Mouse (Mus musculus) liver, adult 2 months (tissue): ENCODE results near the gene Tradd. TPM values are rescaled to one million over a fixed set of nuclear protein-coding genes. Genes with fewer than 3 reads are reported as not detected.

ENCODE experiments used
- DNase-seq: peaks from one replicate; pipeline ENCODE4 v3.0.0-alpha.2; 2011; ENCODE audit warnings: low read depth, low spot score; ENCODE audit errors: extremely low read depth
- H3K27ac ChIP-seq: fragments of 200-500 bp; replicated peaks from 2 replicates; pipeline ENCODE4 v1.5.1; 2012; ENCODE audit warnings: low read depth, mild to moderate bottlenecking, control low read depth, inconsistent platforms, low read length; ENCODE audit not compliant: insufficient read depth
- H3K27me3 ChIP-seq: fragments of 200-500 bp; 2 replicates; pipeline ENCODE4 v1.6.1; 2012; ENCODE audit warnings: mild to moderate bottlenecking, moderate library complexity, low read length, inconsistent platforms; ENCODE audit not compliant: control insufficient read depth, insufficient read depth
- H3K36me3 ChIP-seq: fragments of 200-500 bp; 2 replicates; pipeline ENCODE4 v1.6.1; 2012; ENCODE audit warnings: low read length, inconsistent platforms; ENCODE audit not compliant: control insufficient read depth, insufficient read depth
- H3K4me1 ChIP-seq: fragments of 200-500 bp; 2 replicates; pipeline ENCODE4 v1.6.1; 2011; ENCODE audit warnings: low read length; ENCODE audit not compliant: control insufficient read depth, insufficient read depth
- H3K4me3 ChIP-seq: fragments of 200-500 bp; 2 replicates; pipeline ENCODE4 v1.5.1; 2011; ENCODE audit warnings: low read depth, mild to moderate bottlenecking, control low read depth, low read length, moderate library complexity; ENCODE audit not compliant: insufficient read depth
- H3K79me2 ChIP-seq: fragments of 200-500 bp; 2 replicates; pipeline ENCODE4 v1.6.1; 2012; ENCODE audit warnings: inconsistent platforms, mild to moderate bottlenecking, low read length, moderate library complexity; ENCODE audit not compliant: control insufficient read depth, insufficient read depth
- H3K9ac ChIP-seq: fragments of 200-500 bp; 2 replicates; pipeline ENCODE4 v1.6.1; 2012; ENCODE audit warnings: low read depth, mild to moderate bottlenecking, control low read depth, inconsistent platforms, low read length
- CTCF ChIP-seq: fragments of 200-500 bp; IDR thresholded peaks from 2 replicates; pipeline ENCODE4 v1.5.1; 2011; ENCODE audit warnings: low read depth, low read length, control low read depth
- POLR2A ChIP-seq: fragments of 200-500 bp; IDR thresholded peaks from 2 replicates; pipeline ENCODE4 v1.6.1; 2011; ENCODE audit warnings: low read length, control low read depth; ENCODE audit not compliant: insufficient read depth; ENCODE audit errors: extremely low read depth
- WGBS: fragments of 180-500 bp; shearing (Covaris S2); methylation state at CpG from one replicate; pipeline ENCODE4 v1.1.7; 2018; 5-methylcytosine and 5-hydroxymethylcytosine counted together
- polyA plus RNA-seq: library from polyadenylated mRNA; depleted of rRNA; stranded (reverse); fragments of >200 nt; gene quantifications from 2 replicates; pipeline ENCODE4 v1.2.3, GENCODE M21; 2012
- total RNA-seq: library from RNA; depleted of rRNA; stranded (reverse); fragments of >200 nt; gene quantifications from 2 replicates; pipeline ENCODE4 v1.2.3, GENCODE M21; 2014

The Tradd gene
- total and polyA plus RNA-seq, 2 experiments: 11.8 to 16.1 TPM

GRCm38 (mm10) chr8:105281821-105282220 is 17.4 kb upstream of the Tradd start:
- Histone ChIP-seq H3K9ac (no peak overlapping the region), H3K79me2 (no peaks in the 10 kb centered on the region), H3K27ac (no peak overlapping the region), H3K27me3 (no peaks in the 10 kb centered on the region), H3K4me3 (no peak overlapping the region), H3K36me3 (no peaks in the 10 kb centered on the region), H3K4me1 (peaks cover 6% of the 10 kb centered on the region)
- WGBS: 95% methylated on average over 12 of the region's 12 CpGs
- TF ChIP-seq CTCF: no peak
- no peak for TF ChIP-seq POLR2A
- DNase-seq: no peak

DNA sequence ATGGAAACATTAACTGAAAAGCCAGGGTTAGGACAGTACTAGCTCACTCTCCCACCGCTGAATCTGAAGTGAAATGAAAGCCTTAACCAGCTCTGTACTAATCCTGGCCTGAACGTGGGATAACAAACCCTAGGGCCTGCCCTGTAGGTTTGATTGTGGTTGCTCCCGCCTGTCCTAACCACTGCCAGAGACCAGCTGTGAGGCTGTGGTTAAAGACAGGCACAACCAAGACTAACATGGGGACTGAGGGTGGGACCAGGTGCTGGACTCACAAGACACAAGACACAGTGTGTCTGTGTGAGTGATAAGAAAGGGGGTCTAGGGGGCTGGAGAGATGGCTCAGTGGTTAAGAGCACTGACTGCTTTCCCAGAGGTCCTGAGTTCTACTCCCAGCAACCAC is 16.2 kb upstream of the Tradd start:
- Histone ChIP-seq H3K27me3 (no peaks in the 10 kb centered on the region), H3K4me1 (peaks cover 6% of the 10 kb centered on the region), H3K9ac (no peak overlapping the region), H3K36me3 (no peaks in the 10 kb centered on the region), H3K79me2 (no peaks in the 10 kb centered on the region), H3K4me3 (no peak overlapping the region), H3K27ac (no peak overlapping the region)
- 89% methylated on average over 3 of the region's 3 CpGs for WGBS
- DNase-seq: no peak
- no peak for TF ChIP-seq POLR2A
- no peak for TF ChIP-seq CTCF

GRCm38 (mm10) chr8:105278911-105279334 is 14.5 kb upstream of the Tradd start:
- no peaks in the 10 kb centered on the region for H3K27me3 ChIP-seq
- WGBS: 6% methylated on average over 28 of the region's 28 CpGs
- TF ChIP-seq CTCF (peak; percentile 61), POLR2A (no peak)
- peak; percentile 89 for DNase-seq
- H3K4me1 ChIP-seq: peaks cover 6% of the 10 kb centered on the region
- H3K4me3 ChIP-seq: peak overlapping the region; percentile 19; the same call in 1 of the 2 replicates
- H3K27ac ChIP-seq: no peak overlapping the region
- no peak overlapping the region for H3K9ac ChIP-seq
- H3K36me3 ChIP-seq: no peaks in the 10 kb centered on the region
- no peaks in the 10 kb centered on the region for H3K79me2 ChIP-seq

DNA sequence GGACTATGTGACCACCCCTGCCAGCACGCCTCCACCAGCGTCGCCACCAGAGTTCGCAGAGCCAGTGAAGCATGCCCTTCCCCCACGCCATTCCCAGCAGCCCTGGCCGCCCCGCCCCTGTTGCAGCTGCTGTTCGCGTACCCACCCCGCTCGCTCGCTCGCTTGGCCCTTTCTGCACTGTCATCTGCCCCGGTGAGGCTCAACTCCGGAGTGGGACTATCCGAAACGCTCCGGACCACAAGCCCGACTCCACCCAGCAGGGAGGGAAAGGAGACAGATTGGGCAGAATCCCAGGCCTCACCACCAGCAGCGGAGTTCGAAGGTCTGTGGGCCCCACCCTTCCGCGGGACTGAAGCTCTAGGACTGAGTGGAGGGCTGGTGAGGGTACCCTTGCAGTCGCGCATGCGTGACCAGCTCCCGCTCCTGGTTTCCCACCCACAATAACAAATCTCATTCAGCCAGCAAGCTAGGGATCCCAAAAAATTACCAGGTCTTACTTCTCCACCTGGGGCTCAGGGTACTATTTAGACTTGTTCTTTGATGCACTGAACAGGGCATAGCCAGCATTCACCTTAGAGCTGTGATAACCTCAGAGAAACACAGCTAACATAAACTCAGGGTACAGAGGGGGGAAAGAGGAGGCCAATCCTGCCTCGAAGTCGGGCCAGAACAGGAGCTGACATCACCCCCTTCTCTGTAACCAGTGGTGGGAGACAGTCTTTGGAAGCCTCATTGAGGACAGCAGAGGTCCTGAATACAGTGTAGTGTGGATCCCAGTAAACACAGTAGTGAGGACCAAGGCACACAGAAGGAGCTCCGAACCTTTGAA is 12.1 kb upstream of the Tradd start:
- Histone ChIP-seq H3K36me3 (no peaks in the 10 kb centered on the region), H3K4me1 (peaks cover 4% of the 10 kb centered on the region), H3K4me3 (peak overlapping the region; percentile 48; the same call in 1 of the 2 replicates), H3K79me2 (no peaks in the 10 kb centered on the region), H3K27me3 (no peaks in the 10 kb centered on the region), H3K27ac (no peak overlapping the region), H3K9ac (peak overlapping the region; percentile 55; the same call in 1 of the 2 replicates)
- no peak for DNase-seq
- TF ChIP-seq CTCF: no peak
- TF ChIP-seq POLR2A: no peak
- 15% methylated on average over 30 of the region's 30 CpGs for WGBS

DNA sequence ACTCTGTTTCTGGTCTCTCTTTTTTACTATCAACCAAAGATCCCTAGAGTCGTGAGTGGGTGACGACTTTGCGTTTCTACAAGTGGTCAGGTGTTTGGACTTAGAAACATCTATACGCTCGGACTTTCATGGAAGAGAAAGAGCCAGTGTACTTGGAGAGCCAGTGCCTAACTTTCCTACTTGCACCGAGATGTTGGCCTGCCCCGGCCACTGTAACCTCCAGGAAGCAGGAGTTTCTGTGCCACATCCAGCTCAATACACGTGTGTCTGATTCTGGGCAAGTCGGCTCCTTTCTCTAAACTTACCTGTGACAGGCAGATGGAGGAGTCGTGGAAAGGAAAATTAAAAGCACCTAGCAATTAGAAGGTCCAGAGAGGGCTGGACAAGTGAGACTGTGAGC is 11.4 kb upstream of the Tradd start, which contains the start of gene Nol3:
TSS of gene Nol3 (plus strand) at position 301 of the 400 bp plus-strand sequence.
- H3K27ac ChIP-seq: no peak within 1 kb of the TSS
- H3K79me2 ChIP-seq: no peaks in the 10 kb centered on the region
- no peaks in the 10 kb centered on the region for H3K27me3 ChIP-seq
- peak within 1 kb of the TSS; percentile 55; the same call in 1 of the 2 replicates for H3K9ac ChIP-seq
- TF ChIP-seq POLR2A (no peak), CTCF (no peak)
- no peaks in the 10 kb centered on the region for H3K36me3 ChIP-seq
- peaks cover 4% of the 10 kb centered on the region for H3K4me1 ChIP-seq
- no peak for DNase-seq
- H3K4me3 ChIP-seq: peak within 1 kb of the TSS; percentile 48; the same call in 1 of the 2 replicates
- WGBS: 34% methylated on average over 10 of the region's 10 CpGs

- Histone ChIP-seq H3K27ac (no peak overlapping the region), H3K4me1 (peaks cover 5% of the 10 kb centered on the region), H3K79me2 (no peaks in the 10 kb centered on the region), H3K4me3 (no peak overlapping the region), H3K27me3 (no peaks in the 10 kb centered on the region), H3K36me3 (no peaks in the 10 kb centered on the region), H3K9ac (no peak overlapping the region)
- WGBS: 46% methylated on average over 11 of the region's 11 CpGs
- DNase-seq: no peak
- TF ChIP-seq CTCF (no peak), POLR2A (no peak)
Measured at GRCm38 (mm10) chr8:105275387-105275786, 11.0 kb upstream of the Tradd start.
